Mouse (Mus musculus): Measurements from ENCODE around the gene Kcnk15.

GRCm38 (mm10) chr2:163907131-163907530 lies 53.7 kb downstream of the Kcnk15 start:
- TF ChIP-seq CTCF (IDR thresholded peaks at IDR 0.05; ENCODE audit: low read depth) (no peak), EP300 (IDR thresholded peaks at IDR 0.05; ENCODE audit: low read depth) (no peak)
